Mouse (Mus musculus): Measurements from ENCODE around the gene Trnt1. TPM values are rescaled to one million over a fixed set of nuclear protein-coding genes. Genes with fewer than 3 reads are reported as not detected.

The Trnt1 gene
- polyA plus RNA-seq, 1 experiment from 2014 or later = 66.9 TPM

Other genes with a start within 250 kb of the Trnt1 start
- not detected in 2 replicates for gene Il5ra, start 20.1 kb upstream of the Trnt1 start, polyA plus RNA-seq (2015; fragmentation: Nextera tagmentation; extraction: Ambion mirVana)
- gene Crbn, start 31.0 kb downstream of the Trnt1 start, polyA plus RNA-seq (2015; fragmentation: Nextera tagmentation; extraction: Ambion mirVana) = 49.7 and 51.3 TPM in 2 replicates

Measured in limb, embryonic 13.5 days (tissue).